Mouse (Mus musculus): ENCODE data around the gene Mast4.

Mast4 gene

DNA sequence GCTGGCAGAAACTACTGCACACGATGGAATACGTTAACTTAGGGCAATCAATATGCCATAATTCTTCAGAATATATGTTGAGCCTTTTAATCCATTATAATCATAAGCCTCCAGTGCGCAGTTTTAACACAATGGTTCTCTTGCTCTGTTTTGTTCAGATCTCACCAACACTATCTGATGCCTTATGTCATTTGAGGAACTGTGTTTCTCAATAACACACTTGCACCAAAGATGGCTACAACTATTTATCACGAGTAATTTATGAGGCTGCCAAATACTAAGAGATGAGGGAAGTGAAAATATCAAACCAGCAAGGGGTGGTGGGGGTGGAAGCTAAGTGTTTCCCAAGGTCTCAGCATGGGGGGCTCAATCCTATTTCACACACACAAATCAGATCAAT is 448.1 kb downstream of the Mast4 start:
- DNase-seq: no peak

DNA sequence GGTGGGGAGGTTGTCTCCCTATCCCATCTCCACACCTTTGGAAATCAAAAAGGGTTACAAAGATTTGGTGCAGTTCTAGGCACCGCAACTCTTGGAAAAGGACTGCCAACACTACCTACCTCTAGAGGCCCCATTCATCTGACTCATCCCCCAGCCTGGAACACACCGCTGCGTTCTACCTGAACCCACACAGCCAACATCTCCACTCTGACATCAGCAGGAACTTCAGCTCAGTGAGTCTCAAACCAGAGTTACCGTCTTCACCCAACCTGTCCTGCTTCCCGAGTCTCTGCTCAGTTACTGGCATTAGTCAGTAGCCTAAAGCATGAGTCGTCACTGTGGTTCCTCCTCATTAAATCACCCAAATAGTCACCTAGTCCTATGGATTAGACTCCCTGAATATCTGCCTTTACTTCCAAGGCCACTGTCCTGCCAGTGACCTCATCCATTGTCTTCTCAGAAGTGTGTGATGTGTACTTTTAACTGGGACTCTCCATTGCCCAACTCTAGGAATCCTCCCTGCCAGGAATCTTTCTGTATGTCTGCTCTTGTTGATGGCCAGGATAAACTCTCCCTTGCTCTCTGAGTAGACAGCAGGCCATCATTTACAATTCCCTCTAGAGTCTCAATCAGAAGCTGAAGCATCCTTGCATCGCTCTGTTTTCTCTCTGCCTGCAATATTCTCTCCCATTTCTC is 453.8 kb downstream of the Mast4 start:
- no peak for DNase-seq

DNA sequence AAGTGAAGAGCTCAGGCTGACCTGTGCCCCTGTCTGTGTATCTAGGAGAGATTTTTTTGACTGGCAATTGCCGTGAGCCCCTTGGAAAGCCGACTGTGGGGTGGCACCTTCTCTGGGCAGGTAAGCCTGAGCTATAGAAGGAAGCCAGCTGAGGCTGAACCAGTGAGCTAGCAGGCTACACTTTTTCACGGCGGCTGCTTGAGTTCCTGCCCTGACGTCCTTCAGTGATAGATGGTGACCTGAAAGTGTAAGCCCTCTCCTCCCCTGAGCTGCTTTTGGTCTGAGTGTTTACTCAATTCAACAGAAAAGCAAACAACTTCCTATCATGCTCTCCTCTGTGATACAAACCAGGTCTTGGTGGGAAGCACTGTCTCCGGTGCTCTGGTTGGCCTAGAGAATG is 455.7 kb downstream of the Mast4 start:
- no peak for DNase-seq

DNA sequence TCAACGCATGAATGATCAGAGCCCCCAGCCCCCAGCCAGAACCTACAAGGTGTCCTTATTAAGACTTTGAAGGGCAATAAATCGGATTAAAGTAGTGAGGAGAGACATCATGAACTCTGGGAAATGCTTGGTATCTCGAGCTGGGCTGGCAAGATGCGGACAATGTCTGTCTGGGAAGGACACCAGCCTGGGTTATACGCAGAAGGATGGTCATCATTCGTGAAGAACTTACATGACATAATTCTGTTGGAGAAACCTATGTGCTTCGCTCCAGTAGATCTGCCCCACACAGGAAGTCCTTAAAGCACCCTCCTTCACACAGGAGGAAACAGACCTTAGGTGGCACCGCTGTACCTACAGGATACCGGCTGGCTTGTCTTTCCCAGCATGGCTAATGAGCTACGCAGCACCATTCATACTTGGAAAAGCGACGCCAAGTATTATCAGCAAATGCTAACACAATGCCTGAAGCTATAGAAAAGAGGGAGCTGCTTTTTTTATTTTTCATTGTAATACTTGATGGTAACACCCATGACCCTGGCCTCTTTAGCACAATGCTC is 456.5 kb downstream of the Mast4 start:
- DNase-seq: no peak

DNA sequence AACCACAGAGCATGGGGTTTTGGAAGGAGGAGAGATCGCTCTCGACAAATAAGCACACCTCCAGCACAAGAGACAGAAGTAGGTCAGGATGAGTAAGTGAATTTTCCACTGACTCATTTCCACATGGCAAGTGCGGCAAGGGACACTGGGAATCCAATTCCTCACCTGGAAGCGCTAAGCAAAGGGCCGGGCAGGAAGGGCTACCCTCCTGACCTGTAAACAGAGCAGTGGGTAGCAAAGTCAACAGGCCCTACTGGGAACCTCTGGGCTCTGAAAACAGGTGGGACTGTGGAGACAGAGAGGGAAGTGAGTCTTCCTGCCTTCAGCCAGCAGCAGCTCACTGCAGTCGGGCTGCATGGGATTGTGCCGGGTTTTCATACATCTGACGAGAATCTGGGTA is 457.1 kb downstream of the Mast4 start:
- DNase-seq: no peak

DNA sequence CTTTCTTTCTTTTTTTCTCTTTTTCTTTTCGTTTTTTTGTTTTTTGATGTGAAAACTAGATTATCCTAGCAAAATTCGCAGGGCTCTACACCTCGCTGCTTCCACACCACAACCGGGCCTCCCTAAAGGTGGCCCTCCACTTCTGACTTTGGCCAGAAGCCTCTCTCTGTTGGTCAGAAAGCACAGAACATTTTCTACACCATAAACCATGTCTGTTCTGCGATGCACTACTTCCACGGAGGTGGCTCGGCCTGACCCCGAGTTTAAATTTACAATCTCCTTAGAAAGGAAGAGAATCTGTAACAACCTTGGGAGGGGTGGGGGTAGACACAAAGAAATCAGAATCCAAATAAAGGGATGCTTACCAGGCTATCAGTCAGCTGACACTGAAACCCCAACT is 458.8 kb downstream of the Mast4 start:
- no peak for DNase-seq

DNA sequence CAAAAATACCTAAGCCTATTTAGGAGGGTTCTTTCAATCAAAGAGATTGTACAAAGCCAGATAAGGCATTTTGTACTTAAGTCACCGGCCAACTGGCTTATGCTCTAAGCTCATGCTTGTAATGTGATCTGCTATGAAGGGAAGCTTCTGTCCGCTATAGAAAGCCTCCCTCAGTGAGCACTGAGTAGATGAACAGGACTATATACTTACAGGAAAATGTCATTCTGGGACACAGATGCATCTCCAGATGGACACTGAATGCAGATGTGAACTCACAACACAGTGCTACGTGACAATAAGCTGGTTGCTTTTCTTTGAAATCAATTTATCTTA is 459.2 kb downstream of the Mast4 start:
- DNase-seq: no peak

DNA sequence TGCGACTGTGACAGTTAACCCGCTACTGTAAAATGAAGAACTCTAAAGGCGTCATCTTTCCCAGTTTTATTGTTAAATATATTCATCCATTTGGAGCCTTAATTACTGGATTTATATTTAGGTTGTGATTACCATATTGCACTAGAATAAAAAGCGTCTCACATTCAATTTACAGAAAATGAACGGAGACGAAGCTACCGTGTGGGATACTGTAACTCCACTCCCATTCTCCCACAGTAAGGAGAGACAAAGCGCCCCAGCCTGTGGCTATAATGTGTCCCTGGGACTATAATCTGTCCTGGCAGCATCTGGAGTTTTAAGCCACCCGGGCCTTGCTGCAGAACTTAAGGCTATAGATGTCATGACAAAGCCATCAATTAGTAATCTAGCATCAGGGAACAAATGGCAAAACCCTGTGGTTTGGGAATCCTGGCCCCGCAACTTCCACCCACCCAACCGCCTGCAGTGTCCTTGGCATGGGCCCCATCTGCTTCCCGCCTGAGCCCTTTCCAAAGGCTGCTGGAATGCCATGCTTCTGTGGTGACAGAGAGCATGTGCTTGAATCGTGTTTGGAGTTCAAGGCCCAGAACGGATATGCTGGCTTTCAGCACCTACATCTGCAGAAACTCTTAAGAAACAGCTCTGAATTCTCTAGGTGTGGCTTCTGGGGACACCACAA is 459.7 kb downstream of the Mast4 start:
- no peak for DNase-seq

DNA sequence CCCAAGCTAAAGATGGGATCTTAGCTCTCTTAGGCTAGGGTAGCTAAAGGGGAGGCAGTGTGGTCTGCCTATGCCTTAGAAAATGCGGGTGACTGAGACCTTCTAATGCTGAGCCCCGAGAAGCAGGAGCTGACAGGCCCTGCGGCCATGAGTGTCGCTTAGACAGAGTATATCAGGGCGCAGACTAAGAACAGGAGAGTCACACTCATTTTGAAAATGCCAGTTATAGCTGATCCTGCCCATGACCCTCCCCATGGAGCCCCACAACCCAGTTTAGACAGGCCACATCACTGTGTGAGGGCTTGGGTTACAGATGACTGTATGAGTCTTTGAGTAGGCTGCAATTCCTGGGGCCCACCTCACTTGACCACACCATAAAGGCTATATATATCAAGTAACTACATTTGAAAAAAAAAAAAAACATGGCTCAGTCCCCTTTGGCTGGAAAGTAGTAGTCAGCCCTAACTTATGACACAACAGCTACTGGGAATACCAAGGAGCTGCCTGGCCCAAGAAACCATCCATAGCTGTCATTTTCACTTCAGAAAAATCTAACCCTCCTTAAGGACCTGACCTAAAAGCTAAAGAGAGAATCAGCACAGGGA is 460.8 kb downstream of the Mast4 start:
- DNase-seq: no peak

DNA sequence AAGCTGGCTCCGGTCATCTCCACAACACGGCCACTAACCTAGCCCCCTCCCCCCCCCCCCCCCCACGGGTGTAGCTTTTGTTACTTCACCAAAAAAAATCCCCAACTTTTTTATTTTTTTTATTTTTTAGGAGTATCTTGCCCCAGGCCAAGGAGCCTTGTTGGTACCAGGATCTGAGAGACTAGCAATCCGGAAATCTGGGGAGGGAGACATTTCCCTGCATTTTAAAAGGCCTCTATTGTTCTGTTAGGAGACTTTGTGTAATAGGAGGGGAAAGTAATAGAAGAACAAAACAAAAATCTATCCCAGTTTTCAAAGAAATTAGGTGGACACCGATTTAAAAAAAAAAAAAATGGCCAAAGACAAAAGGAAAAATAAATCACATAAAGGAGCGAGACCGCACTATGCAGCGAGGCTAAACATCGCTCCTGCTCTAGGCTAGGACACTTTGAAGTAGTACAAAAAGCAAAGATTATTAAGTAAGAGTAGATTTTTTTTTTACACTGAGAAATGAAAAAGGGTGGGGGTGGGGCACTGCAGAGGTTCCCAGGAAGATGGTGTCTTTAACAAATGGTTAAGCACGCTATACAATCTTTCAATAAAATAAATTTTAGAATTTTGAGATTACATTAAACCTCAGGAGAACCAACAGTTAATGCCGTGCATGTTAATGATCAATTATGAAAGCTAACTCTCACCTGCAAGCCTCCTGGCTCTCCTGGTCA is 462.8 kb downstream of the Mast4 start:
- DNase-seq: no peak

DNA sequence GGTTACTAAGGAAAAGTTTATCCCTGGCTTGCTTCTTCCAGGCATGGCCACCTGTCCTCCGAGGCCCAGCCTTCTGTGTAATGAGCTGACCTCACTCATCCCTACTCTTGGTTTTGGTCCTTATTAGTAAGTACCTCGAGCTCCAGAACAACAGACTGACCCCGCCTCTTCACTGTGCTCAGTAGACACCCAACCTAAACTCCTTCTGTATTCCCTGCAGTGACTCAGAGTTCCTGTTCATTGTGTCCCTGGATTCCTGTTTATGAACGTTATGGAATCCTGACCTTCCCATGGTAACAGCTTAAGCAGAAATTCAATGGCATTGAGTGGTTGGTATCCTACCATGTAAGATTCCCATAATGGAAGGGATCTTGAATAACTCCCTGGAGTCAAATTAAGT is 464.8 kb downstream of the Mast4 start:
- no peak for DNase-seq

DNA sequence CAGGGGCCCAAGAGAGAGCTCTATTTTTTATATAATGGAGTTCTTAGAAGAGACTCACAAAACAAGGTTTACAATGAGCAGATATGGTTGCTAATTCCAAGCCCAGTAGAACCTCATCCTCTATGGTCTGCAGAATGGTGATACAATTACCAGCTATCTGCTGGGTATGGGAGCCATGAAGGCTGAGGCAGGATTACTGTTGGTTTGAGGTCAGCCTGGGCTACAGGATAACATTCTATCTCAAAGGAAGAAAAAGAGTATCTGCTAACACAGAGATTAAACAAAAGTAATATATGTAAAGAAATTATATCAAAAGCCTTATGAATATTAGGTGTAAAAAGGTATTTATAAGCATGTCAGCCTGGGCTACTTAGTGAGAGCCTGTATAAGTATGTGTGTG is 467.5 kb downstream of the Mast4 start:
- DNase-seq: no peak

DNA sequence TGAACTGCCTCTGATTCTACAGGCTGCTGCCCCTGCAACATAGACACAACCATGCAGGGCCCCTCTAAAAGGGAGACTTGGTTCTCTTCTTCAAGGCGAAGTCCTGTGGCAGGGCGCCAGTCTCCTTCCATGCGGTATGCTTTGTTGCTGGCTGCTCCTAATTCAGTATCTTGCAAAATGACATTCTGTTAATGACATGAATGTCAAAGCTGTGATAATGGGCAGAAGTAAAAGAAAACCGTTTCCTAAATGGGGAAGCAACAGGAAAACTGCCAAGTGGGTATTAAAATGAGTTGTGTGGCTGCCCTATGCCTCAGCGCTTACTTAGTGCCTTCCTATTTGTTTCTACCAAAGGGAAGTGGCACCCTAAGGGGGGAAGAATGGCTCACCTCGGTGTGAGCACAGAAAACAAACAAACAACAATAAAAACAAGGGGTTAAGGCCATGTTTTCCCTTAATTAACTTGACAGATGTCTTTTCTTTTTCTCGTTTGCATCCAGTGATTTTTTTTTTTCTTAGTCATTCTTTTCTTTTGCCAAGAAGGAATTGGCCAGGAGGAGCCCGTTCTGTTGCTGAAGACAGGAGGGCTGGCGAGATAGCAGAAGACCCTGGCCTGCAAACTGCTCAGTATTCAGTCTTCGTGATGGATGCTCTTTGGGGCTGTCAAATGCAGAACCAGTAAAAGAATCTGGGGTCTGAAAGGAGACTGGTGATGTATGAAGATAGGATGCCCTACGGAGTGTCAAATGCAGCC is 468.1 kb downstream of the Mast4 start:
- DNase-seq: no peak

DNA sequence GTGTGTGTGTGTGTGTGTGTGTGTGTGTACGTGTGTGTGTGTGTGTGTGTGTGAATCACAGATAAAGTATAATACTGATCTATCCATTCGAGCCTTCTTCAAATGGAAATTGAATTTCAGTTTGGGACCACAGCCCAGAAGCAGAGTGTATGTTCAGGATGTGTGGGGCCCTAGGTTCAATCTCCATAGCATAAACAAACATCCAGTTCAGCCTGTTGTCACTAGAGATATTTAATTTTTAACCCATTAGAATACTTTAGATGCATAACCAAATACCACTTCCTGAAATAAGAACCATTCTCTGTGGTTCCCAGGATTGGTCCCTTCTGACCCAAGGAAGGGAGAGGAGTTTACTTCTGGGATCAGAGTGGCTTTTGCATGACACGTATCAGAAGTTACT is 468.8 kb downstream of the Mast4 start:
- no peak for DNase-seq

DNA sequence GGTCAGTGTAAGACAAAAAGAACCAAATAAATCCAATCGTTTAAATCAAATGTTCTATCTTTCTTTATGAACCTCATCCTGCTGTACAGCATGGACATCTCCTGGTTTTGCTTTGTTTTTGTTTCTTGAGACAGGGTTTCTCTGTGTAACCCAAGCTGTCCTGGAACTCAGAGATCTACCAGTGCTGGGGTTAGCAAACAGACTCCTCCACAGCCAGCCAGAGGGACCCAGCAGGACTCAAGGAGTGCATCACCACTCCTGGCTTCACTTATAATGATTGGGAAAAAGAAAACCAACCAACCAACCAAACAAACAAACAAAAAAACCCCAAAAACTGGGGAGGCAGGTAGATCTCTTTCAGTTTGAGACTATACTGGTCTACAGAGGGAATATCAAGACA is 469.5 kb downstream of the Mast4 start:
- DNase-seq: no peak

DNA sequence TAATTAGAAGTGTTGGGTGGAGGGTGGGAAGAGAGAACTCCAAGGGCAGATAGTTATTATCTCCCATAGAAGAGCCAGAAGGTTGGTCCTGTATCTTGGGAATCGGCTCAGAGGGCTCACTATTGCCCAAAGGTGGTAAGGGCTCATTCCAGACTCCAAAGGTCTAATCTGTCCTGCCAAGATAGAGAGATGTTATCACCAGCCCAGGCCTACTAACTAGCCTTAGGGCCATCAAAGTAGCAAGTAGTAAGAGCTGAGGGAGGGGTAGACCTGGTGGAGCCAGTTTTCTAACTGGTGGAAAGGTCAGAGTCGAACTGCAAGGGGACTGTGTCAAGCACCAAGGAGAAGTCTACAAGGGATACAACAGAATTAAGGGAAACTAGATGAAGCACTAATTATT is 470.2 kb downstream of the Mast4 start:
- no peak for DNase-seq

DNA sequence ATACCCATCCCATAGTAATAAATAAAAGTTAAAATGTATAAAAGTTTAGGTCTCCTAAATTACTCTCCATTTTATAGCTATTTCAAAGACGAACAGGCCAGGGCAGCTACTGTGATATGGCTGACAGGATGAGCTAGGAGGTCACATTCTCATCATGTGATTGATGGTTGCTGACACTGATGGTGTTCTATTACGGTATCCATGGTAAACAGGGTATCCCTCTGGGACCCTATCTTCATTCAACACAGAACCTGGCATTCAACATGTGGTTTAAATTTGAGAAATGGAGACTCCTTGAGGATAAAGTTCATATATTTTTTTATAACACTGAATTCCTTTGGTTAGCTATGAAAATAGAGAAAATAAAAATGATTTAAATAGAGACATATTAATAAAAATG is 471.3 kb downstream of the Mast4 start:
- DNase-seq: no peak

DNA sequence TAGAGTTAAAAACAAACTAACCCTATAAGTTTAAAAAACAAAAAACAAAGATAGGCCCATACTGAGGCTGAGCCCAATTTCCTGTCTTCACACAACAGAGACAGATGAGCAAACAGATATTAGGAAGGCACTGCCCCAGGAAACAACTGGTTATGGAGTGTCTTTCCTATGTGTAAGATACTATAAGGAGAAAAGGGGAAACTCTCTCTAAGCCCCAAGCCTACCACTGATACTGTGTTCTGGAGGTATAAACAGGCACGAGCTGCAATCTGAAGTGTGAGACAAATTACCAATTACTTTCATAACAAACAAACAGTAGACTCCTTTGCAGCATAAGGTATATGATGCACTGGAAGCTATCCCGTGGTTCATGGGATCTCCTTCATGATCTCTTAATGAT is 471.9 kb downstream of the Mast4 start:
- no peak for DNase-seq

DNA sequence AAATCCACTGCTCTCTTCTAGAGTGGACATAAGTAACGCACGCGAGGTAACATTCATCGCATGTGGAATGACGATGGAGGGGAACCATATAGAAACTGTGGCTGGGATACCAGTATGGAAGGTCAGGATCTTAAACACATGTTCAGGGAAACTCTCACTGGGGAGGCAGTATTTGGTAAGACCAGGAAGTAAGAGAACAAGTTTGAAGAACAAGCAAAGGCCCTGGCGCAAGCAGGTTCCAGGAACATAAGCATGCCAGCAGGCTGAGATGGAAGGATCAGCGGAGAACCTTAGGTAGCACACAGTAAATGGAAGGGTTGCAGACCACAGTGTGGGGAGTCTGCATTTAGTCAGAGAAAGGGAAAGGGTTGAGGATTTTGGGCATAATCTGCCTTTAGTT is 473.6 kb downstream of the Mast4 start:
- no peak for DNase-seq

DNA sequence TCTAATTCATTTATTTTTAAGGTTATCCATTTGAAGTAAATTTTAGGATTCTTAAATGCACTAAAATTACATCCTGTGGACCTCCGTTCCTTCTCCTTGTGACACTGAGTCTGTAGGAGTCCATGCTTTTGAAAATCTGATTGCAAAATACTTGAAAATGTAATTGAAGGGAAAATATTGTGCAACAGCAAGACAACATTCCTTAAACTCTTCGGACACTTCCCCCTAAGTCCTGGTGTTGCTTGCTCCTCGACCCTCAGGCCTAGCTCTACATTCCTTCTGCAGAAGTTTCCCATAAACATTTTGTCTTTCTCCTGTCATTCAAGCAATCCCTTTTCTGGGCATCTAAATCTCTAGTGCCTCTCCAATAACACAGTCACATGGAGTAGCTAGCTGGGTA is 474.2 kb downstream of the Mast4 start:
- no peak for DNase-seq

DNA sequence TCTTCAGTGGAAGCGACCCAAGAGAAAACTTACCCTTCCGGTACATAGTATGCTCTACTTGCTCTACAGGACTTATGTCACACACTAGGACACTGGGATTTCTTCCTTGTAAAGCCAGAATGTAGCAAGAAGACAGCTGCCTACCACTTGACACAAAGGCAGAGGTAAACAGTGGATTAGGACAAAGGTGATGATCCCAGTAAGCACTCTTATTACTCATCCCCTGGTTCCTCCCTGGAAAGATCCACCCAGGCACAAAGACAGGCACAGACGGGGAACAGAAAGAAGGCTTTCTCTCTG is 476.8 kb downstream of the Mast4 start:
- DNase-seq: no peak

DNA sequence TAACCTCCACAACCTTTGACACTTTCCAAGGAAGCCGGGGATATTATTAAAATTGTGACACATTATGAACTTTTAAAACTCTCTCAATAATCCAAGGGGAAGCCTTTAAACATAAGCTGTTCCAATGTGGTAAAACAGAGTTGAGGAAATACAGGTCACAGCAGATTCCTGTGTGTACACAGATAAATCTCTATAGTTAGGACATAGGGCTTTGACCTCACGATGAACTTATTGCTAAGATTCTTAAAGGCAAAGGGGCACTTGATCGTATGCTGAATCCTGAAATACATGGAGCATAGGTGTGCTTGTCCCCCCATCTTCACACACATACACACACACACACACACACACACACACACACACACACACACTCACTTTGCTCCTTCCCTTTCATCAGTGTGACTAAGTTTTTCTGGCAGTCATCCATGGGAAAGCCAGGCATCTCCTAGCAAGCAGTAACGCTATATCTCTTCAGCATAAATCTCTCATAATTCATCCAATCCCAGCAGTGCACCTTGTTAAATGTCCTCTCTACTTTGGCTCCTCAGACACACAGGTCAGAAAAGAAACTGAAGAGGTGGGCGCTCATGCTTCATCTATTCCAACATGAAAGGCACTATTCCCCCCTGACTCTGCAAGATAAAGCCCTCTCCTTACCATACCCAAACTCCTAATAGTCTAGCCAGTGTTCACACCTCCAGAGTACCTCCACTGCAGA is 477.3 kb downstream of the Mast4 start:
- no peak for DNase-seq

DNA sequence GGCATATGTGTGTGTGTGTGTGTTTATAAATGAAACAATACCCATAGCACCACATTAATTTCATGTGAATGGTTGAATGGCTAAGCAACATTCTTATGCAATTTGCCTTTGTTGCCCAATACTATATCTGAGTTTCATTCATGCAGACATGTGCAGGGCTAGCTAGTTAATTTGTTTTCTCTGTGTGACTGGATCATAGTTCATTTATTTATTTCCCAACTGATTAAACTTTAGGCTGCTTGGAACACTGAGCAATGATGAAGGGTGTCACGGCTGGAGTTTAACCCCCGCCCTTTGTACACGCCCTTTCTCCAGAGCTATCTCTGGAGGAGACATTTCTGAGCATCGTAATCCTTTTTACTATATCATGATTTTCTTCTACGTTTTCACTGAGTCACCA is 481.4 kb downstream of the Mast4 start:
- no peak for DNase-seq
